Mouse (Mus musculus) heart, embryonic 14.5 days (tissue): ENCODE measurements at regions not wholly inside any gene's neighbourhood (a gene's known extent, or its start where the extent isn't known, plus 50 kb on each side); places are given as distances from the start of the nearest gene placed in this dataset.

Source experiments
- ATAC-seq: fragments of 200-750 bp; cut with Nextera tagmentation; 2 replicates; pipeline ENCODE4 v1.8.0; 2017; ENCODE audit warnings: low read depth, moderate TSS enrichment; ENCODE audit not compliant: insufficient number of reproducible peaks, insufficient read depth, low FRiP score
- H3K27ac ChIP-seq, 2 experiments: fragments of 200-500 bp in 1 of 2; fragments of 300-500 bp in 1 of 2; sonication (generic) in 1 of 2; replicated peaks in 1 of 2; 2 replicates each; pipeline ENCODE4 v1.5.1; 2012 to 2014; ENCODE audit warnings: low read depth in 2 of 2, low read length in 2 of 2, control low read depth in 1 of 2, mild to moderate bottlenecking in 1 of 2, mixed read lengths in 1 of 2; ENCODE audit not compliant: control insufficient read depth in 1 of 2, insufficient read depth in 1 of 2
- H3K27me3 ChIP-seq: fragments of 300-500 bp; sonication (generic); 2 replicates; pipeline ENCODE4 v1.6.1; 2014; ENCODE audit warnings: mild to moderate bottlenecking, low read length, control low read depth; ENCODE audit not compliant: control insufficient read depth, insufficient read depth
- H3K36me3 ChIP-seq: fragments of 300-500 bp; sonication (generic); 2 replicates; pipeline ENCODE4 v1.6.1; 2014; ENCODE audit warnings: mild to moderate bottlenecking, control low read depth, low read length, mixed read lengths; ENCODE audit not compliant: control insufficient read depth, insufficient read depth
- H3K4me1 ChIP-seq, 2 experiments: fragments of 200-500 bp in 1 of 2; fragments of 300-500 bp in 1 of 2; sonication (generic) in 1 of 2; 2 replicates each; pipeline ENCODE4 v1.6.1; 2012 to 2014; ENCODE audit warnings: low read length in 2 of 2, control low read depth in 1 of 2, mixed read lengths in 1 of 2; ENCODE audit not compliant: control insufficient read depth in 2 of 2, insufficient read depth in 2 of 2
- H3K4me2 ChIP-seq: fragments of 300-500 bp; sonication (generic); 2 replicates; pipeline ENCODE4 v1.6.1; 2014; ENCODE audit warnings: mild to moderate bottlenecking, low read length
- H3K4me3 ChIP-seq, 2 experiments: fragments of 200-500 bp in 1 of 2; fragments of 300-500 bp in 1 of 2; sonication (generic) in 1 of 2; 2 replicates each; pipeline ENCODE4 v1.5.1; 2012 to 2014; ENCODE audit warnings: low read length in 2 of 2, mild to moderate bottlenecking in 2 of 2, control low read depth in 1 of 2, low read depth in 1 of 2, moderate library complexity in 1 of 2; ENCODE audit not compliant: control insufficient read depth in 1 of 2, insufficient read depth in 1 of 2
- H3K9ac ChIP-seq: fragments of 300-500 bp; sonication (generic); 2 replicates; pipeline ENCODE4 v1.6.1; 2014; ENCODE audit warnings: mild to moderate bottlenecking, low read length
- H3K9me3 ChIP-seq: fragments of 300-500 bp; sonication (generic); 2 replicates; pipeline ENCODE4 v1.6.1; 2016; ENCODE audit warnings: low read length, control low read depth; ENCODE audit not compliant: control insufficient read depth
- WGBS: fragments of 180-500 bp; shearing (Covaris S2); extraction: QIAGEN DNeasy Blood & Tissue Kit; methylation state at CpG from one replicate; pipeline ENCODE4 v1.1.7; 2014; 5-methylcytosine and 5-hydroxymethylcytosine counted together

GRCm38 (mm10) chr17:63704991-63705390 lies 157.9 kb upstream of the Fer start:
- WGBS: 84% methylated on average over 3 of the region's 3 CpGs
- Histone ChIP-seq H3K9me3 (no peaks in the 10 kb centered on the region), H3K9ac (no peak overlapping the region), H3K4me1 (no peaks in the 10 kb centered on the region), H3K4me2 (no peak overlapping the region), H3K27ac (no peak overlapping the region), H3K27me3 (no peaks in the 10 kb centered on the region), H3K36me3 (no peaks in the 10 kb centered on the region), H3K4me3 (no peak overlapping the region)
- no peak for ATAC-seq

DNA sequence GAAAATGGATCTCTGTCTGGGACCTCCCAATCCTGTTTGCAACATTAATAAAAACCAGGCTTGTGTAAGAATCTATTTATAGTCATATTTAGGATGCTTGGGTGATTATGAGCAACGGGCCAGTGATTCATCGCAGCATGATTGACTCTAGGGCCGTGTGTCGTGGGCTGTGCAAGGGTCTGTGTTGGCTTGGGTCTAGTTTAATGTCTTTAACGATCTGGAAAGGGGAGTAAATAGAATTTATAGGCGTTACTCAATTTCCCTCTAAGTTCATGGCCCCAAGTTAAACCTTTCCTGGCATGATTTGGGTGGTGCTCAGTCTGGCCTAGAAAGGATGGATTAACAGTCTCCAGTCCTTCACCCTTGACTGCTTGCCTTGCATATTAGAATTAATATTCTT lies 149.9 kb upstream of the Fer start:
- Histone ChIP-seq H3K9me3 (no peaks in the 10 kb centered on the region), H3K27me3 (no peaks in the 10 kb centered on the region), H3K36me3 (no peaks in the 10 kb centered on the region), H3K4me3 (no peak overlapping the region), H3K4me2 (no peak overlapping the region), H3K27ac (no peak overlapping the region), H3K9ac (no peak overlapping the region), H3K4me1 (0 out of 4 replicates have a peak, but pooled peaks cover 0 to 6% of the 10 kb centered on the region in 2 experiments)
- WGBS: 47% methylated on average over 6 of the region's 6 CpGs
- ATAC-seq: no peak

DNA sequence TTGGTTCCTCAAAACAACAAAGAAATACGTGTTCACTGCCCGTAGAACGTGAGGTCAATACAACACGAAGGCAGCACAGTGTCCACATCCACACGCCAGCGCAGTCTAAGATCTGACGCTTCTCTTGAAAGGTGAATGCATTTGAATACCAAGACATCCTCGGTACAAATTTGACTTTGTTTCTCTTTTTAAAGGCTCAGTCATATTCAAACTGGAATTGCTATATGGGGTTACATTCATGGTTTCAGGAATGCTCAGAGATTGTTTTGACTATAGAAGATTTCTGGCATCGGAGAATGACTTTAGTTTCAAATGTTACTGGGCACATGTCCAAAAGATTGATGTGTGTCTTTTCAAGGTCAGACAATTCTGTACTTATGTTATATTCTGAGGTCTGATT lies 147.2 kb upstream of the Fer start:
- no peak overlapping the region for H3K4me2 ChIP-seq
- H3K27ac ChIP-seq: no peak overlapping the region
- no peaks in the 10 kb centered on the region for H3K27me3 ChIP-seq
- no peaks in the 10 kb centered on the region for H3K9me3 ChIP-seq
- 85% methylated on average over 9 of the region's 9 CpGs for WGBS
- H3K36me3 ChIP-seq: no peaks in the 10 kb centered on the region
- no peak overlapping the region for H3K9ac ChIP-seq
- ATAC-seq: no peak
- 0 out of 4 replicates have a peak, but pooled peaks cover 0 to 6% of the 10 kb centered on the region in 2 experiments for H3K4me1 ChIP-seq
- no peak overlapping the region for H3K4me3 ChIP-seq

GRCm38 (mm10) chr17:63716161-63716560 lies 146.7 kb upstream of the Fer start:
- 0 out of 4 replicates have a peak, but pooled peaks cover 0 to 6% of the 10 kb centered on the region in 2 experiments for H3K4me1 ChIP-seq
- no peak overlapping the region for H3K4me2 ChIP-seq
- H3K9ac ChIP-seq: no peak overlapping the region
- H3K4me3 ChIP-seq: no peak overlapping the region
- H3K27ac ChIP-seq: no peak overlapping the region
- H3K9me3 ChIP-seq: no peaks in the 10 kb centered on the region
- no peaks in the 10 kb centered on the region for H3K36me3 ChIP-seq
- ATAC-seq: no peak
- H3K27me3 ChIP-seq: no peaks in the 10 kb centered on the region
- 72% methylated on average over 6 of the region's 6 CpGs for WGBS

- Histone ChIP-seq H3K9ac (no peak overlapping the region), H3K4me3 (no peak overlapping the region), H3K36me3 (no peaks in the 10 kb centered on the region), H3K9me3 (no peaks in the 10 kb centered on the region), H3K4me1 (0 out of 4 replicates have a peak, but pooled peaks cover 0 to 6% of the 10 kb centered on the region in 2 experiments), H3K4me2 (no peak overlapping the region), H3K27me3 (no peaks in the 10 kb centered on the region), H3K27ac (no peak overlapping the region)
- ATAC-seq: no peak
- 71% methylated on average over 9 of the region's 9 CpGs for WGBS
Measured at GRCm38 (mm10) chr17:63717051-63717578, 145.7 kb upstream of the Fer start.

DNA sequence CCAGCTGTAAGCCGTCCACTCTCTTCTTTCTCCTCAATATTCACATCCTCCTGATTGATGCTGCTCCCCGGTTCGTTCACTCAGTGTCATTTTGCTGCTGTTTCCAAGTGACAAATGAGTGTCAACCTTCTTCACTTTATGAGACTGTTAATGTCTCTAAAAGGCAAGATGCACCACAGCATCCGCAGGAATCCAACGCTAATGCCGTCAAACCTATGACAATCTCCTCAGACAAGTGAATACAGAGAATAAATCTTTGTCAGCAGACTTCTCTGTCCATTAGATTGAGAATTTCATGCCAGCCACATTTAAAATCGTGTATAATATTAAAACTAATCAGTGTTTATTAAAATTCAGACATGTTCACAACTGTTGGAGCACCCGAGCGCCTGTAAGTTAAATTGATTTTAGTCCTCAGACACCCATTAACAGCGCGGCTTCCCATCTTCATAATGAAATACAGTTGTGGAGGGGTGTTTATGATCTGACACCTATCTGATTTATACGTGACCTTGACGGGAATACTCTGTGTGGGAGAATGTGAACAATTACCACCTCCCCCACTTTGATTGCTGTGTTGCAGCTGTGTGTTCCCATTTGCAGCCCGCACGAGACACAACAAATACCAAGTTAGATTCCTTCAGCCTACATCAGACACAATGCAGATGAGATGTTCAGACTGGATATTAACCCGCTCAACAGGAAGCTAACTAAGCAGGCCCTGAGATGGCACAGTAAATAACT lies 143.7 kb upstream of the Fer start:
- Histone ChIP-seq H3K36me3 (no peaks in the 10 kb centered on the region), H3K27me3 (no peaks in the 10 kb centered on the region), H3K9me3 (no peaks in the 10 kb centered on the region), H3K9ac (no peak overlapping the region), H3K4me2 (no peak overlapping the region), H3K4me3 (no peak overlapping the region), H3K4me1 (no peaks in the 10 kb centered on the region), H3K27ac (no peak overlapping the region)
- WGBS: 85% methylated on average over 16 of the region's 16 CpGs
- no peak for ATAC-seq

DNA sequence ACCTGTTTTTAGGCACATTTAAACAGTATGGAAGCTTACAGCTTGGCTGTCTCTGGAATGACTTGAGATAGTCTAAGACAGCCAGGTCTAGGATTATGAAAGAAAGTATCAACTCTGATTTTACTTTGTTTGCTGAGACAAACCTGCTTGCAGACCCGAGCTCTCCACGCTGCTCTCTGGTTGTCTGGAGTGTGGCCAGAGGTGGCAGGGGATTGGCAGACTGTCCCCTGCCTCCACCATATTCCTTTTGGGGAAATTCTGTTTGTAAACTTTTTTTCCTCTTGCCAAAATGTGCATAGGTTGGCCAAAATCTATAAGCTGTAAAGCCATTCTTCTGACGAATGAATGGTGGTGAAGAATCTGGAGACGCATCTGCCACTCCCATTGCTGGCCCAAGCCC lies 143.1 kb upstream of the Fer start:
- no peak overlapping the region for H3K4me2 ChIP-seq
- no peaks in the 10 kb centered on the region for H3K36me3 ChIP-seq
- no peak overlapping the region for H3K9ac ChIP-seq
- ATAC-seq: no peak
- no peaks in the 10 kb centered on the region for H3K4me1 ChIP-seq
- no peak overlapping the region for H3K4me3 ChIP-seq
- H3K9me3 ChIP-seq: no peaks in the 10 kb centered on the region
- no peaks in the 10 kb centered on the region for H3K27me3 ChIP-seq
- WGBS: 79% methylated on average over 4 of the region's 4 CpGs
- no peak overlapping the region for H3K27ac ChIP-seq

DNA sequence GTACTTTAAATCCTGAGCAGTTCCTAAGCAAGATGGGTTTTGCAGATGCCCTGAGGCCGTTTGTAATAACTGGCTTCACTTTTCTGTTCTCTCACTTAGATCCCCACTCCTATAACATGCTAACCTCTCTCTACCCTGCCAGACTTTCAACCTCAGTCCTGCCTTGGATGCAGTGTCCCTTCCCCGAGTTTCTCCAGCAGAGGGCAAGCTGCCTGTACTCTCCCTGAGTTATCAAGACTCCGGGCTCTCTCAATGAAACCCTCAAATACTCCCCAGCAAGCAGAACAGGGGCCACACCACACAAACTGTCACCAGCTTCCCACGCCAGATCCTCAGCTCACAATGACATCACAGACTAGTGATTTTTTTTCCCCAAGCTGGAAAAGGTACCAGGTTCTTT lies 142.0 kb upstream of the Fer start:
- Histone ChIP-seq H3K4me3 (no peak overlapping the region), H3K36me3 (no peaks in the 10 kb centered on the region), H3K4me2 (no peak overlapping the region), H3K9me3 (no peaks in the 10 kb centered on the region), H3K4me1 (no peaks in the 10 kb centered on the region), H3K27me3 (no peaks in the 10 kb centered on the region), H3K27ac (no peak overlapping the region), H3K9ac (no peak overlapping the region)
- no peak for ATAC-seq
- 19% methylated on average over 4 of the region's 4 CpGs for WGBS
